Mouse (Mus musculus) limb, embryonic 15.5 days (tissue): ENCODE data around the gene Rap1gap2. TPM values are rescaled to one million over a fixed set of nuclear protein-coding genes. Genes with fewer than 3 reads are reported as not detected.

Experiments
- ATAC-seq: fragments of 200-750 bp; cut with Nextera tagmentation; 2 replicates; pipeline ENCODE4 v1.8.0; 2017; ENCODE audit warnings: low read depth, moderate TSS enrichment; ENCODE audit not compliant: insufficient number of reproducible peaks, low FRiP score, low TSS enrichment
- H3K27ac ChIP-seq: fragments of 300-500 bp; sonication (generic); 2 replicates; pipeline ENCODE4 v1.5.1; 2015; ENCODE audit warnings: moderate library complexity, mild to moderate bottlenecking, inconsistent platforms
- H3K27me3 ChIP-seq: fragments of 300-500 bp; sonication (generic); 2 replicates; pipeline ENCODE4 v1.6.1; 2015; ENCODE audit warnings: inconsistent platforms
- H3K36me3 ChIP-seq: fragments of 300-500 bp; sonication (generic); 2 replicates; pipeline ENCODE4 v1.6.1; 2015; ENCODE audit warnings: inconsistent platforms
- H3K4me1 ChIP-seq: fragments of 300-500 bp; sonication (generic); 2 replicates; pipeline ENCODE4 v1.6.1; 2015; ENCODE audit warnings: inconsistent platforms
- H3K4me2 ChIP-seq: fragments of 300-500 bp; sonication (generic); 2 replicates; pipeline ENCODE4 v1.6.1; 2015; ENCODE audit warnings: mild to moderate bottlenecking, inconsistent platforms
- H3K4me3 ChIP-seq: fragments of 300-500 bp; sonication (generic); 2 replicates; pipeline ENCODE4 v1.5.1; 2015; ENCODE audit warnings: mild to moderate bottlenecking, inconsistent platforms
- H3K9ac ChIP-seq: fragments of 300-500 bp; sonication (generic); 2 replicates; pipeline ENCODE4 v1.6.1; 2015; ENCODE audit warnings: inconsistent platforms
- H3K9me3 ChIP-seq: fragments of 300-500 bp; sonication (generic); 2 replicates; pipeline ENCODE4 v1.6.1; 2016; ENCODE audit warnings: inconsistent platforms
- WGBS: fragments of 180-500 bp; shearing (Covaris S2); methylation state at CpG from one replicate; pipeline ENCODE4 v1.1.7; 2015; 5-methylcytosine and 5-hydroxymethylcytosine counted together
- polyA plus RNA-seq: library from polyadenylated mRNA; unstranded; fragments of >200 nt; fragmentation: Nextera tagmentation; extraction: Ambion mirVana; gene quantifications from 2 replicates; pipeline ENCODE4 v1.2.1, GENCODE M21; 2015

Gene Rap1gap2
- polyA plus RNA-seq: 1.6 and 2.0 TPM in 2 replicates

DNA sequence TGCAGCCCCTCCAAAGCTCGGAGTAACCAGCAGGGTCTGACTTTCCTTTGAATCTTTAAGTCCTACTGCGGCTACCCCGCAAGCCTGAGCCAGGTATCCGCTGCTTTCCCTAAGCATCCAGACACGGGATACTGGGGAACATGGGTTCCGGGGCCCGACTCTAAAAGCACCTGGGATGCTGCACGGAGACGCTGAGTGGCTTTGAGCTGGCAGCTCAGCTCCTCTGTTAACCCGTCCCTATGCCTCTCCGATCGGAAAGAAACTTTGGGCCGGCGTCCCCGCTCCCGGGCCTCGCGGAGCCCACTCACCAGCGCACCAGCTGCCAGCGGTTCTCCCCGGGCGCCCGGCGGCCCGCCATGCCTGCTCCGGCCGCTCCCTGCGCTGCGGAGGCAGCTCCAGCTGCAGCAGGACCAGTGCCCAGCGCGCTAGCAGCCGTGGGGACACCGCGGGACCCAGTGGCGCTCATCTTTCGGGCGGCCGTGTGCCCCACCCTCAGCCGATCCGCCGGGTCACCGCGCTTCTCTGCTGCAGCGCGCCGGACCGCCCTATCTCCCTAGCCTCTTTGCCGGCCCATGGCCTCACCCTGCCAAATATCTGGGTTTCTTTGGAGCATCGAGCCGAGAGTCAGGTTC, at the start of gene Rap1gap2:
Gene Rap1gap2, minus strand, starts transcription at position 371 of the 632 bp plus-strand sequence.
- H3K9ac ChIP-seq: no peak within 1 kb of the TSS
- H3K4me2 ChIP-seq: peak within 1 kb of the TSS; percentile 47
- H3K4me1 ChIP-seq: peaks cover 6% of the 10 kb centered on the region
- H3K27ac ChIP-seq: no peak within 1 kb of the TSS
- ATAC-seq: no peak
- H3K27me3 ChIP-seq: peaks cover 54% of the 10 kb centered on the region
- peak within 1 kb of the TSS; percentile 30 for H3K4me3 ChIP-seq
- no peaks in the 10 kb centered on the region for H3K9me3 ChIP-seq
- H3K36me3 ChIP-seq: no peaks in the 10 kb centered on the region
- WGBS: 1% methylated on average over 49 of the region's 50 CpGs

DNA sequence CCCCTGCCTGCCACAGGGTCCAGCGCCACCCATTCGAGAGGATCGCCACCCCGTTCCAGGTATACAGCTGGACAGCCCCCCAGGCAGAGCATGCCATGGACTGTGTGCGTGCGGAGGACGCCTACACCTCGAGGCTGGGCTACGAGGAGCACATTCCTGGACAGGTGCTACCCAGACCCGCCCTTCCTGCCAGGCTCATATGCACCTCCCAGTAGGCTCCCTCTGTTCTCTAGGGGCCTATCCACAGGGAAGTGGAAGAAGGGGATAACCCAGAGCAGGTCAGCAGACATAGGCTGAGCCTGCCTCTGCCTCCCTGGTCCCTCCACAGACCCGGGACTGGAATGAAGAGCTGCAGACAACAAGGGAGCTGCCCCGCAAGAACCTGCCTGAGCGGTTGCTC, 49.6 kb upstream of the Rap1gap2 start:
- H3K9ac ChIP-seq: no peak overlapping the region
- no peak overlapping the region for H3K4me2 ChIP-seq
- 91% methylated on average over 13 of the region's 13 CpGs for WGBS
- no peaks in the 10 kb centered on the region for H3K27me3 ChIP-seq
- no peaks in the 10 kb centered on the region for H3K9me3 ChIP-seq
- no peak for ATAC-seq
- H3K4me3 ChIP-seq: no peak overlapping the region
- peaks cover 90% of the 10 kb centered on the region for H3K36me3 ChIP-seq
- H3K27ac ChIP-seq: no peak overlapping the region
- no peaks in the 10 kb centered on the region for H3K4me1 ChIP-seq

GRCm38 (mm10) chr11:74655941-74656340, 45.2 kb upstream of the Rap1gap2 start:
- no peaks in the 10 kb centered on the region for H3K27me3 ChIP-seq
- H3K4me3 ChIP-seq: no peak overlapping the region
- H3K9ac ChIP-seq: no peak overlapping the region
- H3K27ac ChIP-seq: no peak overlapping the region
- H3K4me2 ChIP-seq: no peak overlapping the region
- H3K4me1 ChIP-seq: peaks cover 27% of the 10 kb centered on the region
- WGBS: 85% methylated on average over 3 of the region's 3 CpGs
- H3K9me3 ChIP-seq: no peaks in the 10 kb centered on the region
- ATAC-seq: no peak
- peaks cover 53% of the 10 kb centered on the region for H3K36me3 ChIP-seq

DNA sequence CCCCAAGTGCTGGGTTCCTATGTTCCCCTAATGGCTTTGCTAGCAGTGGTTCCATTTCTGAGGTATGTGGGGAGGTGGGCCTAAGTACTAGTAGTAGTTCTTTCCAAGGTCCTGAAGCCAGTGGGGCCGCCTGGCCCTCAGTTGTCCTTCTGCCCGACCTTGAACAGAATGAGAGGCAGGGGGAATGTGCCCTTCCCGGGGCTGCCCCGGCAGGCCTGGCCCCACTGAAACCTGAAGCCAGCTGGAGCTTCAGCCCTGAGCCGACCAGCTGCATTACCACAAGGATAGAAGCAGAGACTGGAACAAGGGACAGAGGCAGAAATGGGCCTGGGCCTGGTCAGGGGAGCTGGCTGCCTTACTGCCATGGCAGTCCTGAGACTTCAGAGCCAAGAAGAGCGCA, 42.7 kb upstream of the Rap1gap2 start:
- WGBS: 49% methylated on average over 6 of the region's 6 CpGs
- Histone ChIP-seq H3K27me3 (no peaks in the 10 kb centered on the region), H3K27ac (no peak overlapping the region), H3K4me3 (no peak overlapping the region), H3K4me1 (peaks cover 39% of the 10 kb centered on the region), H3K9ac (no peak overlapping the region), H3K9me3 (no peaks in the 10 kb centered on the region), H3K4me2 (no peak overlapping the region), H3K36me3 (peaks cover 28% of the 10 kb centered on the region)
- no peak for ATAC-seq

DNA sequence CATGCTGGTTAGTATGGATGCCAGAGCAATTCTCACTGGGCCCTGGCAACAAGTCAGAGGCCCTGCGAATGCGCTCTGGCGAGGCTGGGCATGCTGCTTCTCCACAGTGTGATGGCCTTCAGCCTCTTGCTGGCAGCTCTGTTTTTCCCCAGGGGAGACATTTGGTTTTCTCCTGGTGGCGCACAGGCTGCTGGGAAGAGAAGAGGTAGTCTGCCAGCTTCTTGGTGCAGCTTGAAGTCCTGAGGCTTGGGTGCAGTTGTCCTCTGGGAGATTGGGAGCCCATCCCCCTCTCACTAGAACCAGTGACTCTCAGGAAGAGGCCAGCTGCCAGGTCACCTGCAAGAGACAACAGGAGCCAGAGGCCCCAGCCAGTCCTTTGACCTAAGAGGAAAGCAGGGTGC, 42.1 kb upstream of the Rap1gap2 start:
- Histone ChIP-seq H3K9ac (no peak overlapping the region), H3K9me3 (no peaks in the 10 kb centered on the region), H3K27ac (peak overlapping the region; percentile 50; the same call in 1 of the 2 replicates), H3K4me3 (no peak overlapping the region), H3K36me3 (peaks cover 22% of the 10 kb centered on the region), H3K27me3 (no peaks in the 10 kb centered on the region), H3K4me2 (no peak overlapping the region), H3K4me1 (peaks cover 39% of the 10 kb centered on the region)
- no peak for ATAC-seq
- 79% methylated on average over 4 of the region's 4 CpGs for WGBS

- Histone ChIP-seq H3K4me1 (peaks cover 39% of the 10 kb centered on the region), H3K27me3 (no peaks in the 10 kb centered on the region), H3K9ac (peak overlapping the region; percentile 91), H3K27ac (peak overlapping the region; percentile 77; the same call in 1 of the 2 replicates), H3K4me3 (peak overlapping the region; percentile 100), H3K9me3 (no peaks in the 10 kb centered on the region), H3K4me2 (peak overlapping the region; percentile 84), H3K36me3 (0 out of 2 replicates have a peak, but pooled peaks cover 7% of the 10 kb centered on the region)
- ATAC-seq: no peak
- 68% methylated on average over 4 of the region's 4 CpGs for WGBS
These were observed 39.9 kb upstream of the Rap1gap2 start for GRCm38 (mm10) chr11:74650576-74651100.

DNA sequence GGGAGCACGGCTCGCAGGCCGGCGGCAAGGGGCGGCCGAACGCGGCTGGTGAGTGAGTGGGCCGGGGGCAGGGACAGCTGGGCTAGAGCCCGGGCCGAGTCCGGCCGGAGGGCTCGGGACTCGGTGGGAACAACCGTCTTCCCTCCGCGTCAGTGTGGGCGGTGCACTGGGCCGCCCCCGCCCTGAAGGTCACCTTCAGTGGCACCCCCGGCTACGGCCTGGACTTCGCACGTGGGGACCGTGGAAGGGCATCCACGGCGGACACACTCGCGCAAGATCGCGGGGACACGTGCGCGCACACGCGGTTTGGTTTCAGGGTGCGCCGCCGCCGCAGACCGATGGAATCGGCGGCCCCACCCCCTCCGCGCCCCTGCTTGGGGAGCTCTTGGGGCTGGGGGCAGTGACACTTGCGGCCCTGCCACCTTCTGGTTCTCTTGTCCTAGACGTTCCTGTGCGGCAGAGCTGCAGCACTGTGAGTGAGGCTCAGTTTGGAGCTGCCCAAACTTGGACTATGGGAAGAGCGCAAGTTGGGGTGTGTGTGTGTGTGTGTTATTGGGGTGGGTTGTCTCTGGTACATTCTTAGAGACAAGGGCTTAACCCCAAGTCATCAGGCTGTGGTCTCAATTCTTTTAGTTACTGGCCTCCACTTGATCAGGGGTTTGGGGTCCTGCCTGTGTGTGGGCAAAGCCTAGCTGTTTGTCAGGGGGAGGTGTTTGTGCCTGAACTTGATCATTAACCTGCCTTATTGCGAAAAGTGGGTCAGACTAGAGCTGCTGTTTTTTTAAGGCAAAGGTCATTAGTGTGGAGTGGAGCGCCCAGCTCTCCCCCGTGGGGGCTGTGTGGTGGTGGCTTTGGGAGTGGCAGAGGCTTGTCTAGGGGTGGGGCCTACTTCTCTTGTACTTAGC, 39.2 kb upstream of the Rap1gap2 start:
- H3K9me3 ChIP-seq: no peaks in the 10 kb centered on the region
- peak overlapping the region; percentile 77 for H3K27ac ChIP-seq
- H3K9ac ChIP-seq: peak overlapping the region; percentile 91
- H3K4me3 ChIP-seq: peak overlapping the region; percentile 100
- H3K4me1 ChIP-seq: peaks cover 39% of the 10 kb centered on the region
- peak overlapping the region; percentile 84 for H3K4me2 ChIP-seq
- no peaks in the 10 kb centered on the region for H3K27me3 ChIP-seq
- 1% methylated on average over 50 of the region's 53 CpGs for WGBS
- ATAC-seq: peak; percentile 8; the same call in 1 of the 2 replicates
- H3K36me3 ChIP-seq: 0 out of 2 replicates have a peak, but pooled peaks cover 7% of the 10 kb centered on the region

- WGBS: under 1% methylated on average over 55 of the region's 58 CpGs
- Histone ChIP-seq H3K9ac (peak within 1 kb of the TSS; percentile 91), H3K36me3 (0 out of 2 replicates have a peak, but pooled peaks cover 7% of the 10 kb centered on the region), H3K4me3 (peak within 1 kb of the TSS; percentile 100), H3K9me3 (no peaks in the 10 kb centered on the region), H3K27me3 (no peaks in the 10 kb centered on the region), H3K4me1 (peaks cover 39% of the 10 kb centered on the region), H3K27ac (peak within 1 kb of the TSS; percentile 77), H3K4me2 (peak within 1 kb of the TSS; percentile 84)
- ATAC-seq: peak; percentile 90
These were observed 38.5 kb upstream of the Rap1gap2 start, which contains the start of gene Cluh for GRCm38 (mm10) chr11:74649095-74649646. Cluh (plus strand) TSS chr11:74649495.

GRCm38 (mm10) chr11:74648676-74649075, 38.0 kb upstream of the Rap1gap2 start:
- WGBS: 18% methylated on average over 1 of the region's 1 CpGs
- peak overlapping the region; percentile 77 for H3K27ac ChIP-seq
- H3K4me1 ChIP-seq: peaks cover 39% of the 10 kb centered on the region
- peak overlapping the region; percentile 84 for H3K4me2 ChIP-seq
- H3K36me3 ChIP-seq: 0 out of 2 replicates have a peak, but pooled peaks cover 4% of the 10 kb centered on the region
- H3K4me3 ChIP-seq: peak overlapping the region; percentile 100
- H3K9me3 ChIP-seq: no peaks in the 10 kb centered on the region
- peak; percentile 5; the same call in 1 of the 2 replicates for ATAC-seq
- peak overlapping the region; percentile 35; the same call in 1 of the 2 replicates for H3K9ac ChIP-seq
- no peaks in the 10 kb centered on the region for H3K27me3 ChIP-seq

DNA sequence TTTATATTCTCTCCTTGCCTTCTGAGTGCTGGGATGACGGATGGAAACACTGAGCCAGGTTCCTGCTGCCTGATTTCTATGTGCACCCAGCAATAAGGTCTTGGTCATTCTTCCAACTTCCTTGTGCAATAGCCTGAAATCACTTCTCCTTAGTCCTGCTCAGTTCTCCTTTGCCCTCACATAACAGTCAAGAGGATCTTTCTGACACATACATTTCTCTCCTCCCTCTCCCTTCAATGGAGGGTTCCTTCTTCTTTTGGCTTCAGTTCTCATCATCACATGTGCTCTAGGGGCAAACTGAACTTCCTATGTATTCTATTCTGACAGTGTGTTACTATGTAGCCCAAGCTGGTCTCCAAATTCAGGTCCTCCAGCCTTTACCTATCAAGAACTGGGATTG, 37.3 kb upstream of the Rap1gap2 start:
- H3K9me3 ChIP-seq: no peaks in the 10 kb centered on the region
- H3K4me3 ChIP-seq: no peak overlapping the region
- no peaks in the 10 kb centered on the region for H3K36me3 ChIP-seq
- no peak overlapping the region for H3K27ac ChIP-seq
- no peak overlapping the region for H3K4me2 ChIP-seq
- 96% methylated on average over 1 of the region's 1 CpGs for WGBS
- ATAC-seq: no peak
- H3K9ac ChIP-seq: no peak overlapping the region
- no peaks in the 10 kb centered on the region for H3K27me3 ChIP-seq
- H3K4me1 ChIP-seq: peaks cover 32% of the 10 kb centered on the region

- H3K9ac ChIP-seq: no peak overlapping the region
These were observed 28.9 kb upstream of the Rap1gap2 start for GRCm38 (mm10) chr11:74639628-74640027.

More at GRCm38 (mm10) chr11:74639628-74640027, 28.9 kb upstream of the Rap1gap2 start:
- Histone ChIP-seq H3K9me3 (no peaks in the 10 kb centered on the region), H3K27me3 (peaks cover 4% of the 10 kb centered on the region; the same call in 1 of the 2 replicates), H3K4me2 (no peak overlapping the region), H3K4me1 (peaks cover 26% of the 10 kb centered on the region), H3K4me3 (no peak overlapping the region), H3K27ac (peak overlapping the region; percentile 93; the same call in 1 of the 2 replicates), H3K36me3 (no peaks in the 10 kb centered on the region)
- 50% methylated on average over 1 of the region's 1 CpGs for WGBS
- no peak for ATAC-seq
